Mouse (Mus musculus) hindbrain, embryonic 15.5 days (tissue): Measurements from ENCODE around the gene Rflna. TPM values are rescaled to one million over a fixed set of nuclear protein-coding genes. Genes with fewer than 3 reads are reported as not detected.
A peak's percentile ranks its signal among the peaks of the same experiment; 100 is the strongest.

Experiments used
- ATAC-seq: fragments of 200-750 bp; cut with Nextera tagmentation; 2 replicates; pipeline ENCODE4 v1.8.0; 2017; ENCODE audit warnings: low read depth, moderate number of reproducible peaks, moderate TSS enrichment; ENCODE audit not compliant: low FRiP score
- H3K27ac ChIP-seq: fragments of 300-500 bp; sonication (generic); replicated peaks from 2 replicates; pipeline ENCODE4 v1.5.1; 2015; ENCODE audit warnings: mild to moderate bottlenecking, inconsistent platforms
- H3K27me3 ChIP-seq: fragments of 300-500 bp; sonication (generic); 2 replicates; pipeline ENCODE4 v1.6.1; 2015; ENCODE audit warnings: control low read depth, inconsistent platforms
- H3K36me3 ChIP-seq: fragments of 300-500 bp; sonication (generic); 2 replicates; pipeline ENCODE4 v1.6.1; 2015; ENCODE audit warnings: control low read depth, inconsistent platforms
- H3K4me1 ChIP-seq: fragments of 300-500 bp; sonication (generic); replicated peaks from 2 replicates; pipeline ENCODE4 v1.6.1; 2015; ENCODE audit warnings: control low read depth, inconsistent platforms
- H3K4me2 ChIP-seq: fragments of 300-500 bp; sonication (generic); 2 replicates; pipeline ENCODE4 v1.6.1; 2015; ENCODE audit warnings: moderate library complexity, mild to moderate bottlenecking, inconsistent platforms
- H3K4me3 ChIP-seq: fragments of 300-500 bp; sonication (generic); 2 replicates; pipeline ENCODE4 v1.5.1; 2015; ENCODE audit warnings: mild to moderate bottlenecking, inconsistent platforms
- H3K9ac ChIP-seq: fragments of 300-500 bp; sonication (generic); 2 replicates; pipeline ENCODE4 v1.6.1; 2015; ENCODE audit warnings: inconsistent platforms
- H3K9me3 ChIP-seq: fragments of 300-500 bp; sonication (generic); 2 replicates; pipeline ENCODE4 v1.6.1; 2016; ENCODE audit warnings: control low read depth, inconsistent platforms
- WGBS: fragments of 180-500 bp; shearing (Covaris S2); methylation state at CpG from one replicate; pipeline ENCODE4 v1.1.7; 2015; 5-methylcytosine and 5-hydroxymethylcytosine counted together
- polyA plus RNA-seq: library from polyadenylated mRNA; unstranded; fragments of >200 nt; fragmentation: Nextera tagmentation; extraction: Ambion mirVana; gene quantifications from 2 replicates; pipeline ENCODE4 v1.2.1, GENCODE M21; 2015

Gene Rflna
- polyA plus RNA-seq, 1 experiment from 2014 or later, result 6.4 TPM

GRCm38 (mm10) chr5:125011628-125012027, 8.6 kb downstream of the Rflna start:
- H3K9ac ChIP-seq, result no peak overlapping the region
- WGBS, result 91% methylated on average over 8 of the region's 8 CpGs
- H3K4me1 ChIP-seq, result peaks cover 1% of the 10 kb centered on the region
- no peak for ATAC-seq
- no peak overlapping the region for H3K4me2 ChIP-seq
- no peak overlapping the region for H3K4me3 ChIP-seq
- H3K27me3 ChIP-seq, result no peaks in the 10 kb centered on the region
- no peaks in the 10 kb centered on the region for H3K9me3 ChIP-seq
- no peak overlapping the region for H3K27ac ChIP-seq
- H3K36me3 ChIP-seq, result peaks cover 10% of the 10 kb centered on the region; the same call in 1 of the 2 replicates

- Histone ChIP-seq H3K27ac (no peak overlapping the region), H3K27me3 (no peaks in the 10 kb centered on the region), H3K9me3 (no peaks in the 10 kb centered on the region), H3K4me2 (no peak overlapping the region), H3K4me1 (0 out of 2 replicates have a peak, but pooled peaks cover 3% of the 10 kb centered on the region), H3K36me3 (peaks cover 33% of the 10 kb centered on the region), H3K4me3 (no peak overlapping the region), H3K9ac (no peak overlapping the region)
- no peak for ATAC-seq
- WGBS, result 57% methylated on average over 7 of the region's 7 CpGs
These were observed 11.5 kb downstream of the Rflna start for GRCm38 (mm10) chr5:125014497-125014896.

- Histone ChIP-seq H3K4me3 (no peak overlapping the region), H3K4me1 (0 out of 2 replicates have a peak, but pooled peaks cover 4% of the 10 kb centered on the region), H3K9me3 (no peaks in the 10 kb centered on the region), H3K27me3 (no peaks in the 10 kb centered on the region), H3K36me3 (peaks cover 33% of the 10 kb centered on the region), H3K27ac (no peak overlapping the region), H3K9ac (no peak overlapping the region), H3K4me2 (no peak overlapping the region)
- ATAC-seq, result no peak
- 87% methylated on average over 3 of the region's 3 CpGs for WGBS
These were observed 12.0 kb downstream of the Rflna start for GRCm38 (mm10) chr5:125015066-125015465.

- Histone ChIP-seq H3K4me2 (no peak overlapping the region), H3K9ac (no peak overlapping the region), H3K27ac (no peak overlapping the region), H3K36me3 (peaks cover 33% of the 10 kb centered on the region), H3K4me1 (0 out of 2 replicates have a peak, but pooled peaks cover 7% of the 10 kb centered on the region), H3K27me3 (no peaks in the 10 kb centered on the region), H3K9me3 (no peaks in the 10 kb centered on the region), H3K4me3 (no peak overlapping the region)
- WGBS, result 89% methylated on average over 9 of the region's 9 CpGs
- no peak for ATAC-seq
These were observed 12.6 kb downstream of the Rflna start for GRCm38 (mm10) chr5:125015576-125015975.

GRCm38 (mm10) chr5:125016421-125017242, 13.6 kb downstream of the Rflna start:
- Histone ChIP-seq H3K27me3 (no peaks in the 10 kb centered on the region), H3K4me3 (no peak overlapping the region), H3K4me1 (0 out of 2 replicates have a peak, but pooled peaks cover 7% of the 10 kb centered on the region), H3K36me3 (peaks cover 33% of the 10 kb centered on the region), H3K4me2 (no peak overlapping the region), H3K9me3 (no peaks in the 10 kb centered on the region), H3K9ac (no peak overlapping the region), H3K27ac (no peak overlapping the region)
- ATAC-seq, result no peak
- WGBS, result 87% methylated on average over 17 of the region's 17 CpGs

- Histone ChIP-seq H3K4me1 (0 out of 2 replicates have a peak, but pooled peaks cover 7% of the 10 kb centered on the region), H3K4me2 (no peak overlapping the region), H3K36me3 (peaks cover 38% of the 10 kb centered on the region), H3K9ac (no peak overlapping the region), H3K9me3 (no peaks in the 10 kb centered on the region), H3K4me3 (no peak overlapping the region), H3K27ac (no peak overlapping the region), H3K27me3 (no peaks in the 10 kb centered on the region)
- ATAC-seq, result no peak
- WGBS, result 66% methylated on average over 15 of the region's 15 CpGs
These were observed 14.3 kb downstream of the Rflna start for GRCm38 (mm10) chr5:125017332-125017731.

GRCm38 (mm10) chr5:125019099-125019498, 16.1 kb downstream of the Rflna start:
- H3K4me1 ChIP-seq, result 0 out of 2 replicates have a peak, but pooled peaks cover 7% of the 10 kb centered on the region
- no peak overlapping the region for H3K9ac ChIP-seq
- peaks cover 55% of the 10 kb centered on the region for H3K36me3 ChIP-seq
- no peaks in the 10 kb centered on the region for H3K27me3 ChIP-seq
- no peak overlapping the region for H3K27ac ChIP-seq
- no peak overlapping the region for H3K4me2 ChIP-seq
- 81% methylated on average over 5 of the region's 5 CpGs for WGBS
- no peak for ATAC-seq
- H3K4me3 ChIP-seq, result no peak overlapping the region
- H3K9me3 ChIP-seq, result no peaks in the 10 kb centered on the region

GRCm38 (mm10) chr5:125021298-125021697, 18.3 kb downstream of the Rflna start:
- no peak for ATAC-seq
- Histone ChIP-seq H3K9me3 (no peaks in the 10 kb centered on the region), H3K36me3 (peaks cover 69% of the 10 kb centered on the region), H3K27ac (peak overlapping the region; percentile 25; the same call in 1 of the 2 replicates), H3K9ac (no peak overlapping the region), H3K4me3 (no peak overlapping the region), H3K27me3 (no peaks in the 10 kb centered on the region), H3K4me1 (0 out of 2 replicates have a peak, but pooled peaks cover 7% of the 10 kb centered on the region), H3K4me2 (no peak overlapping the region)
- WGBS, result 85% methylated on average over 11 of the region's 11 CpGs

GRCm38 (mm10) chr5:125024002-125024401, 21.0 kb downstream of the Rflna start:
- H3K9me3 ChIP-seq, result no peaks in the 10 kb centered on the region
- 0 out of 2 replicates have a peak, but pooled peaks cover 4% of the 10 kb centered on the region for H3K4me1 ChIP-seq
- no peak overlapping the region for H3K4me2 ChIP-seq
- H3K27me3 ChIP-seq, result no peaks in the 10 kb centered on the region
- no peak for ATAC-seq
- peaks cover 69% of the 10 kb centered on the region for H3K36me3 ChIP-seq
- no peak overlapping the region for H3K4me3 ChIP-seq
- no peak overlapping the region for H3K27ac ChIP-seq
- whole genome bisulfite sequencing, result 83% methylated on average over 14 of the region's 14 CpGs
- H3K9ac ChIP-seq, result no peak overlapping the region

- Histone ChIP-seq H3K27ac (no peak overlapping the region), H3K4me1 (no peaks in the 10 kb centered on the region), H3K9ac (no peak overlapping the region), H3K27me3 (no peaks in the 10 kb centered on the region), H3K9me3 (no peaks in the 10 kb centered on the region), H3K4me2 (no peak overlapping the region), H3K36me3 (peaks cover 80% of the 10 kb centered on the region), H3K4me3 (no peak overlapping the region)
- no peak for ATAC-seq
- 92% methylated on average over 15 of the region's 15 CpGs for WGBS
These were observed 25.4 kb downstream of the Rflna start for GRCm38 (mm10) chr5:125028371-125028770.

GRCm38 (mm10) chr5:125028911-125029310, 25.9 kb downstream of the Rflna start:
- H3K4me3 ChIP-seq, result no peak overlapping the region
- H3K9ac ChIP-seq, result no peak overlapping the region
- no peak overlapping the region for H3K4me2 ChIP-seq
- H3K27me3 ChIP-seq, result no peaks in the 10 kb centered on the region
- no peaks in the 10 kb centered on the region for H3K4me1 ChIP-seq
- WGBS, result 96% methylated on average over 20 of the region's 20 CpGs
- no peak overlapping the region for H3K27ac ChIP-seq
- ATAC-seq, result no peak
- H3K36me3 ChIP-seq, result peaks cover 80% of the 10 kb centered on the region
- H3K9me3 ChIP-seq, result no peaks in the 10 kb centered on the region

GRCm38 (mm10) chr5:125036483-125036882, 33.5 kb downstream of the Rflna start:
- Histone ChIP-seq H3K4me1 (peaks cover 6% of the 10 kb centered on the region), H3K4me2 (no peak overlapping the region), H3K9me3 (no peaks in the 10 kb centered on the region), H3K27ac (no peak overlapping the region), H3K36me3 (peaks cover 67% of the 10 kb centered on the region), H3K4me3 (no peak overlapping the region), H3K9ac (no peak overlapping the region), H3K27me3 (no peaks in the 10 kb centered on the region)
- 87% methylated on average over 8 of the region's 8 CpGs for WGBS
- ATAC-seq, result no peak
